Mouse (Mus musculus) bone marrow macrophage, adult 2 months (primary cell): ENCODE data around the gene Ndufs8.

Source experiments
- CTCF ChIP-seq: IDR thresholded peaks from 2 replicates; pipeline ENCODE4 v1.5.1; 2012; ENCODE audit warnings: low read depth, mild to moderate bottlenecking, low read length, moderate library complexity
- POLR2A ChIP-seq: IDR thresholded peaks from 2 replicates; pipeline ENCODE4 v1.6.1; 2012; ENCODE audit warnings: mild to moderate bottlenecking, low read depth, low read length, borderline replicate concordance

DNA sequence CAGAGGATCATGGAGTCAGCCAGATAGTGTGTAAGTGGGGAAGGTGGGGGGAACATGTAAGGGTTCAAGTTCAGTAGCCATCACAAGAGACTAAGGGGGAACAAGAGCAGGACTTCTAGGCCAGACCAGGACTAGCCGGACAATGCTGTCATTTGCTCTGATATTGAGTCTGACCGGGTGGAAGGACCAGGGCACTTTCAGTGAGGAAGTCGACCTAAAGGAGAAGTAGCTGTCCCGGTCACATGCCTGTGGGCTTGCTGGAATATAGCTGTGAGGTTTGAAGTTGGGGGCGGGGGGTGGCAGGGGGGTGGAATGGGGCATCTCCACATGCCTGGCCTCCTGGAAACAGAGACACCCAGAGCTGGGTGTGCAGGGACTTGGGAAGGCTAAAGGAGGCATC lies 2.0 kb upstream of the Ndufs8 start:
- TF ChIP-seq POLR2A: 0 out of 2 replicates have a peak, but pooled peaks have one; percentile 48
- no peak for TF ChIP-seq CTCF
